Mouse (Mus musculus): Measurements from ENCODE around the gene Neu3. TPM values are rescaled to one million over a fixed set of nuclear protein-coding genes. Genes with fewer than 3 reads are reported as not detected.
"Not testable (repeated sequence)": the region's sequence is repeated elsewhere in the genome, so short reads cannot be mapped to it uniquely, and the experiment has no call there.

Gene Neu3
- polyA plus RNA-seq, 1 experiment, result 0.88 TPM

DNA sequence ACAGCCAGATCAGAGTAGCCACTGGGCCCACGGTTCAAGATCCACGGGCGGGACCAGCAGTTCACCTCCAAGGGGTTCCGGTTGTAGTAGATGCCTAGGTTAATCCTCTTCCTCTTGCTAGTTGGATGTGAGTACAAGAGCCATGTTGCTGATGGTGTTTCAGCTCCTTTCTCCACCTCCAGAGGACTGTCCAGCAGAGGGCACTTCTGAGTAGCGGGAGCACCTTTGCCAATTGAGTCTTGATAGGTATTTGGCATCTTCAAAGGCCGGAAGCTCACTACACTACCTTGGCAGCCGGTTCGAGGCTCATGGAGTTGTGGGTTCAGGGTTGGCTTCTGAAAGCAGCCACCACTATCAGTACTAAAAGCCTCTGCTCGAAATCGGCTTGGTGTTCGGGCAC, 14.8 kb downstream of the Neu3 start:
- Histone ChIP-seq H3K4me2 (ENCODE audit: low read depth) (no peak overlapping the region), H3ac (ENCODE audit: control insufficient read depth, insufficient read length) (no peak overlapping the region), H3K4me3 (no peak overlapping the region), H3K27me3 (ENCODE audit: control insufficient read depth, insufficient read depth, insufficient read length) (no peaks in the 10 kb centered on the region), H3K36me3 (ENCODE audit: control insufficient read depth, insufficient read depth) (no peaks in the 10 kb centered on the region), H3K79me2 (ENCODE audit: control insufficient read depth, insufficient read depth) (no peaks in the 10 kb centered on the region)
- no peak for TF ChIP-seq MYOD1 (IDR thresholded peaks at IDR 0.05; ENCODE audit: control insufficient read depth in 1 of 3, insufficient read length in 2 of 3, low read depth in 2 of 3)
- no peak for TF ChIP-seq SRF (IDR thresholded peaks at IDR 0.05; ENCODE audit: control insufficient read depth, insufficient read length, low read depth)
- no peak for TF ChIP-seq TCF12 (IDR thresholded peaks at IDR 0.05; ENCODE audit: insufficient read depth, poor library complexity, severe bottlenecking)
- no peak for TF ChIP-seq USF1 (IDR thresholded peaks at IDR 0.05; ENCODE audit: low read depth)
- no peak for TF ChIP-seq CEBPB (IDR thresholded peaks at IDR 0.05; ENCODE audit: insufficient read depth, poor library complexity, severe bottlenecking)
- TF ChIP-seq REST (IDR thresholded peaks at IDR 0.05; ENCODE audit: insufficient read depth, insufficient read length), result no peak
- TF ChIP-seq TCF3 (IDR thresholded peaks at IDR 0.05; ENCODE audit: insufficient read length, low read depth), result no peak
- no peak for TF ChIP-seq POLR2A (IDR thresholded peaks at IDR 0.05; ENCODE audit: insufficient read length, low read depth)
- no peak for TF ChIP-seq E2F4 (IDR thresholded peaks at IDR 0.05; ENCODE audit: insufficient read depth)
- TF ChIP-seq MAX (IDR thresholded peaks at IDR 0.05; ENCODE audit: low read depth), result no peak
- TF ChIP-seq POLR2AphosphoS2 (IDR thresholded peaks at IDR 0.05; ENCODE audit: insufficient read length, low read depth), result no peak
- TF ChIP-seq MYOG (IDR thresholded peaks at IDR 0.05; ENCODE audit: control insufficient read depth in 1 of 3, insufficient read depth in 1 of 3, insufficient read length in 2 of 3, low read depth in 2 of 3), result no peak

DNA sequence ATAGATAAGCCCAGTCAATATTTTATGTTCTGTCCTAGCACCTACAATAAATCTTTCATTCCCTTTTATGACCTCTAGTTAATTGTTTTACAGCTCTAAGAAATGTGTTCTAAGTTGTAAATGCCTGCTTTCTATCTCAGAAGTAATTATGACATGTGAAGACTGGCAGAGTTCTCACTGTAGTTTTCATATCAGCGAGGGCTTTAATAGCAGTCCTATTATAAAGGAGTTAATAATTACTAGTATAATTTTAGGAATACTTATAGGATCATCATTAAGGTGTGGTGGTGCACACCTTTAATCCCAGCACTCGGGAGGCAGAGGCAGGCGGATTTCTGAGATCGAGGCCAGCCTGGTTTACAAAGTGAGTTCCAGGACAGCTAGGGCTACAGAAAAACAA, 16.6 kb downstream of the Neu3 start:
- H3K79me2 ChIP-seq (ENCODE audit: control insufficient read depth, insufficient read depth), result no peaks in the 10 kb centered on the region
- H3K4me3 ChIP-seq, result no peak overlapping the region
- no peaks in the 10 kb centered on the region for H3K36me3 ChIP-seq (ENCODE audit: control insufficient read depth, insufficient read depth)
- no peak overlapping the region for H3ac ChIP-seq (ENCODE audit: control insufficient read depth, insufficient read length)
- H3K27me3 ChIP-seq (ENCODE audit: control insufficient read depth, insufficient read depth, insufficient read length), result no peaks in the 10 kb centered on the region
- TF ChIP-seq SRF (IDR thresholded peaks at IDR 0.05; ENCODE audit: control insufficient read depth, insufficient read length, low read depth), result no peak
- no peak for TF ChIP-seq MYOD1 (IDR thresholded peaks at IDR 0.05; ENCODE audit: control insufficient read depth in 1 of 3, insufficient read length in 2 of 3, low read depth in 2 of 3)
- TF ChIP-seq USF1 (IDR thresholded peaks at IDR 0.05; ENCODE audit: low read depth), result no peak
- TF ChIP-seq E2F4 (IDR thresholded peaks at IDR 0.05; ENCODE audit: insufficient read depth), result no peak
- no peak for TF ChIP-seq TCF3 (IDR thresholded peaks at IDR 0.05; ENCODE audit: insufficient read length, low read depth)
- no peak for TF ChIP-seq MAX (IDR thresholded peaks at IDR 0.05; ENCODE audit: low read depth)
- TF ChIP-seq REST (IDR thresholded peaks at IDR 0.05; ENCODE audit: insufficient read depth, insufficient read length), result no peak
- no peak for TF ChIP-seq MYOG (IDR thresholded peaks at IDR 0.05; ENCODE audit: control insufficient read depth in 1 of 3, insufficient read depth in 1 of 3, insufficient read length in 2 of 3, low read depth in 2 of 3)
- TF ChIP-seq CEBPB (IDR thresholded peaks at IDR 0.05; ENCODE audit: insufficient read depth, poor library complexity, severe bottlenecking), result no peak
- no peak for TF ChIP-seq POLR2A (IDR thresholded peaks at IDR 0.05; ENCODE audit: insufficient read length, low read depth)
- no peak for TF ChIP-seq POLR2AphosphoS2 (IDR thresholded peaks at IDR 0.05; ENCODE audit: insufficient read length, low read depth)
- TF ChIP-seq TCF12 (IDR thresholded peaks at IDR 0.05; ENCODE audit: insufficient read depth, poor library complexity, severe bottlenecking), result no peak
- no peak overlapping the region for H3K4me2 ChIP-seq (ENCODE audit: low read depth)

DNA sequence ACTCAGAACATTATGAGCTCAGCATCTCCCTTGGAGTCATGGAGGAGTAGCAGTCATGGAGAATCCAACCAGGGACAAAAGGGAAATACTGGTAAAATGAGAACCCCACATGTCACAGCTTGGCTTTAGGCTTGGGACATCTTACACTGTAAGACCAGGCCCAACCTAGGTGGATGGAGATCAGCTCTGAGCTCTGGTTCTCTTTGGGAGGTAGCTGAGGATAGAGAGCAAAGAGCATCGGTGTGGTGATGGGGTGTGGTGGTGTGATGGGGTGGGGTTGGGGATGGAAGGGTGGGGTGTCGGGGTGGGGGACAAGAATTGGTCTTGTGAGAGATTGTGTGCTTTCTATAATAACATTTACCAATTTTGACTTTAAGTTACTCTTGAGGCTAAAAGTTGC, 17.4 kb downstream of the Neu3 start:
- Histone ChIP-seq H3K4me2 (ENCODE audit: low read depth) (no peak overlapping the region), H3K4me3 (no peak overlapping the region), H3ac (ENCODE audit: control insufficient read depth, insufficient read length) (no peak overlapping the region), H3K27me3 (ENCODE audit: control insufficient read depth, insufficient read depth, insufficient read length) (no peaks in the 10 kb centered on the region), H3K79me2 (ENCODE audit: control insufficient read depth, insufficient read depth) (no peaks in the 10 kb centered on the region), H3K36me3 (ENCODE audit: control insufficient read depth, insufficient read depth) (no peaks in the 10 kb centered on the region)
- TF ChIP-seq MYOD1 (IDR thresholded peaks at IDR 0.05; ENCODE audit: control insufficient read depth in 1 of 3, insufficient read length in 2 of 3, low read depth in 2 of 3), result no peak
- TF ChIP-seq MYOG (IDR thresholded peaks at IDR 0.05; ENCODE audit: control insufficient read depth in 1 of 3, insufficient read depth in 1 of 3, insufficient read length in 2 of 3, low read depth in 2 of 3), result no peak
- TF ChIP-seq USF1 (IDR thresholded peaks at IDR 0.05; ENCODE audit: low read depth), result no peak
- TF ChIP-seq SRF (IDR thresholded peaks at IDR 0.05; ENCODE audit: control insufficient read depth, insufficient read length, low read depth), result no peak
- no peak for TF ChIP-seq POLR2AphosphoS2 (IDR thresholded peaks at IDR 0.05; ENCODE audit: insufficient read length, low read depth)
- TF ChIP-seq CEBPB (IDR thresholded peaks at IDR 0.05; ENCODE audit: insufficient read depth, poor library complexity, severe bottlenecking), result no peak
- no peak for TF ChIP-seq TCF12 (IDR thresholded peaks at IDR 0.05; ENCODE audit: insufficient read depth, poor library complexity, severe bottlenecking)
- TF ChIP-seq TCF3 (IDR thresholded peaks at IDR 0.05; ENCODE audit: insufficient read length, low read depth), result no peak
- TF ChIP-seq POLR2A (IDR thresholded peaks at IDR 0.05; ENCODE audit: insufficient read length, low read depth), result no peak
- no peak for TF ChIP-seq MAX (IDR thresholded peaks at IDR 0.05; ENCODE audit: low read depth)
- TF ChIP-seq REST (IDR thresholded peaks at IDR 0.05; ENCODE audit: insufficient read depth, insufficient read length), result no peak
- TF ChIP-seq E2F4 (IDR thresholded peaks at IDR 0.05; ENCODE audit: insufficient read depth), result no peak

DNA sequence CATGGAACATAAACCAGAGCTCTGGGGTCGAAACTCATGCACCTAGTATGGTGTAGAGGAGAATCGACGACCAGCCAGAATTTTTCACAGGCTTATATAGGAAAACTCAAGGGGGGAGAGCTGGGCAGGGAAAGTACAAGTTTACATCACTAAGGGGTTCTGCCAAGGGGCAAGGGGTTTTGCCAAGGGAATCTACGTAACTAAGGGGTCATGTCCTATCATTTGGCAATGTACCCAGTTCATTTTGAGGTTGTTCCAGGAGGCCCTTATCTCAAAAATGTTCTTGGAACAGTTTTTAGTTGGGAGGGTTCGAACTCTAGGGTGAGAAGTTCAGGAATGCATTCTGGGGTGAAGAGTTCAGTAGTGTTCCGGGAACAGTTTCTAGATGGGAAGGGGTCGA, 21.2 kb downstream of the Neu3 start:
- H3K4me3 ChIP-seq; H3K27me3 ChIP-seq (ENCODE audit: control insufficient read depth, insufficient read depth, insufficient read length); H3ac ChIP-seq (ENCODE audit: control insufficient read depth, insufficient read length); H3K36me3 ChIP-seq (ENCODE audit: control insufficient read depth, insufficient read depth); H3K4me2 ChIP-seq (ENCODE audit: low read depth); H3K79me2 ChIP-seq (ENCODE audit: control insufficient read depth, insufficient read depth): not testable (repeated sequence)

- Histone ChIP-seq H3K27me3 (ENCODE audit: control insufficient read depth, insufficient read depth, insufficient read length) (no peaks in the 10 kb centered on the region), H3ac (ENCODE audit: control insufficient read depth, insufficient read length) (no peak overlapping the region), H3K36me3 (ENCODE audit: control insufficient read depth, insufficient read depth) (no peaks in the 10 kb centered on the region), H3K4me2 (ENCODE audit: low read depth) (no peak overlapping the region), H3K79me2 (ENCODE audit: control insufficient read depth, insufficient read depth) (no peaks in the 10 kb centered on the region), H3K4me3 (no peak overlapping the region)
- no peak for TF ChIP-seq CEBPB (IDR thresholded peaks at IDR 0.05; ENCODE audit: insufficient read depth, poor library complexity, severe bottlenecking)
Observed at GRCm38 (mm10) chr7:99805340-99805739, 22.9 kb downstream of the Neu3 start.

GRCm38 (mm10) chr7:99804033-99804432, 24.2 kb downstream of the Neu3 start:
- H3K4me3 ChIP-seq, result not testable (repeated sequence)

More at GRCm38 (mm10) chr7:99804033-99804432, 24.2 kb downstream of the Neu3 start:
- H3K36me3 ChIP-seq (ENCODE audit: control insufficient read depth, insufficient read depth); H3K79me2 ChIP-seq (ENCODE audit: control insufficient read depth, insufficient read depth); H3ac ChIP-seq (ENCODE audit: control insufficient read depth, insufficient read length); H3K4me2 ChIP-seq (ENCODE audit: low read depth); H3K27me3 ChIP-seq (ENCODE audit: control insufficient read depth, insufficient read depth, insufficient read length): not testable (repeated sequence)
